Mouse (Mus musculus): ENCODE results near the gene Dgkk.

GRCm38 (mm10) chrX:6778250-6778637, 862 bp upstream of the Dgkk start:
- TF ChIP-seq CTCF (IDR thresholded peaks at IDR 0.05; ENCODE audit: low read depth) = no peak
- TF ChIP-seq EP300 (IDR thresholded peaks at IDR 0.05; ENCODE audit: low read depth) = no peak
